Mouse (Mus musculus) liver, adult 2 months (tissue): ENCODE results near the gene Disc1.

Source experiments
- CTCF ChIP-seq: fragments of 200-500 bp; IDR thresholded peaks from 2 replicates; pipeline ENCODE4 v1.5.1; 2011; ENCODE audit warnings: low read depth, low read length, control low read depth
- POLR2A ChIP-seq: fragments of 200-500 bp; IDR thresholded peaks from 2 replicates; pipeline ENCODE4 v1.6.1; 2011; ENCODE audit warnings: low read length, control low read depth; ENCODE audit not compliant: insufficient read depth; ENCODE audit errors: extremely low read depth

GRCm38 (mm10) chr8:125069304-125069703 is 15.3 kb downstream of the Disc1 start:
- TF ChIP-seq CTCF (no peak), POLR2A (no peak)
